Mouse (Mus musculus) embryo, embryonic 10.5 days (tissue): ENCODE measurements at regions not wholly inside any gene's neighbourhood (a gene's known extent, or its start where the extent isn't known, plus 50 kb on each side); places are given as distances from the start of the nearest gene placed in this dataset.

ENCODE experiments used
- DNase-seq: peaks from one replicate; pipeline ENCODE4 v3.0.0-alpha.2; 2015; ENCODE audit warnings: low spot score

DNA sequence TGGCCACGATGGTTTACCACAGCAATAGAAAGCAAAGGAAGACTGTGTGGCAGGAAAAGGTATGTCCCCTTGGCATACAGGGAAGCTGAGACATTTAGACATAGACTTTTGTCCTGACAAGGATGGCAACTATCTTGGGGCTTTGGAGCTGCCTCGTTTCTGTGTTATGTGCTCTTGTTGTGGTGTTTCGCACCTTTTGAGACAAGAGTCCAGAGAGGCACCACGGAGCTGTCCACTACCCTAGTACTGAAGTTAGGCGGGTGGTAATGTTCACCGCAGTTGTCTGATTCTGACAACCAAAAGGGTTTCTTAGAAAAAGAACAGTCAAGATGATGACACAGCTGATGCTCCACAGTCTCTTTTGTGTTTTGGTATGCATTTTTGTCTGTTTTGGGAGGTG lies 90.9 kb upstream of the Got2 start:
- peak; percentile 70 for DNase-seq

DNA sequence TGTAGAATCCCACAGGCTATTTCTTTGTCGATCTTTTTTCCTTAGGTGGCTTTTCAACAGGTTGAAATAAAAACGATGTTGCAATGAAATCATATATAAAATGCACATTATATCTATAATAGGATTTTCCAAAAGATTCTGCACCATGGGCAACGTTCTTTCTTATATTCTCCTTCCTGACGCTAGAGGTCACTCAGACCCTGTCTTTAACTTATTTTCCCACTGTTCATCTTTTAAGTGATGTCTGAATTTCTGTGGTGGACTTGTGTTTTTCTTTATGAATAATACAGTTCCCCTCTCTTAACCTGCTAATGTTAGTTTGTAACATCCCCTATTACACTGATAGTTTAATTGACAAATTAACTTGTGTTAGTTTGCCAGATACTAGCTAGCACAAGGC lies 86.5 kb upstream of the Got2 start:
- DNase-seq = peak; percentile 54

DNA sequence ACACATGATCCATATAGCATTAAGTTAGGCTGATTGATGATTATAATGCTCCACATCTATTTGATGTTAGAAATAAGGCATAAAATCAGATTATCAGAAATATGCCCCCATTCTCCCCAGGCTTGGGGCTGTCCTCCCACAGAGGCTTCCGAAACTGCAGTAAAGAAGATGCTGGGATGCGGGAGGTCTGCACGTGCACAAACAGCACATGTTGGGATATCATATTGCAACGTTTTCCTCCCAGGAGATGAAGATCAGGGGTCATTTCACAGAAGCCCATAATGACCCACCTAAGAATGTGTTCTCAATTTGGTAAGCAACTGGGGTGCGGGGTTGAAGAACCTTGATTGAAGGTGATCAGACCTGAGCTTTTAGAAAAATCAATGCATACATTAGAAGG lies 85.9 kb upstream of the Got2 start:
- DNase-seq = peak; percentile 48

DNA sequence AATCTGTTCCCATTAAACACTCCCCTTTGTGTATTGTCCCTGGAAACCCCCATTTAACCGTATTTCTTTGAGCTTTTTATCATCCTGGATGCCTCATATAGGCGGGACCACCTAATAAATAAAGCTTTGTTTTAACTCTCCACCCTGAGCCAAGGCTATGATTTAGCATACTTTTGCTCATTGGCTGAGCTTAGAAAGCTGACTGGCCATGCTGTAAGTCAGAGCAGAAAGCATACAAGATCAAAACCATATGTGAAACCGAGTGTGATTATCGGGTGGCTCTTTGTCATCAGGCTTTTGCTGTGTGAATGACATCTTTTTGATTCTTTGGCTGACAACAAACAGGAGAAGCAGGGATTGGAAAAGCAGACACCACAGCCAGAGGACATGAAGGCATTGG lies 85.2 kb upstream of the Got2 start:
- peak; percentile 71 for DNase-seq

DNA sequence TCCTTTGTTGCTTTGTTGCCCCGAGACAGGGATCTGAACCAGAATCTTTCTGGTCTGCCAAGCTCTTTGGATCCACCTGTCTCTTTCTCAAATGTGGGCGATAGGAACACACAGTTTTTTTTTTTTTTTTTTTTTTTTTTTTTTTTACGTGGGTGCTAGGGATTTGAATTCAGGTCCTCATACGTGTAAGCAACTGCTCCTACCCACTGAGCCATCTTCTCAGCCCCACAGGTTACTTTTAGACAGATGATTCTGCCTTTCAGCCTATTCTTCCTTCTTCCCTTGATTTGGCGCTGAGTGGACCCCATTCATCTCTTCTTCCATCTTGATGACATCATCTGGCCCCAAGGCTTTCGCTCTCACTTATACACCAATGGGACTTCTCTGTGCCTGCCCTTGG lies 80.5 kb upstream of the Got2 start:
- DNase-seq = no peak

DNA sequence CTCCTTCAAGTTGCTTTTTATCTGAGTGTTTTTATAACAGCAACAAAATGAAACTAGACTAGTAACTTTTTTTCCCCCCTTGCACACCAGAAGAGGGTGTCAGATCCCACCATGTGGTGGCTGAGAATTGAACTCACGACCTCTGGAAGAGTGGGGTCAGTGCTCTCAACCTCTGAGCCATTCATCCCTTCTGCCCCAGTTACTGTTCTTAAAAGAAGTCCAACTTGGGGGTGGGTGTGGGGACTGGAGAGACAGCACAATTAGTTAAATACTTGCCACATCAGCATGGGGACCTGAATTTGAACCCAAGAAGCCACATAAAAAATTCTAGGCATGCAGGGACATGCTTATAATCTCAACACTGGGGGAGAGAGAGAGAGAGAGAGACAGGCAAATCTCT lies 78.1 kb upstream of the Got2 start:
- peak; percentile 59 for DNase-seq

DNA sequence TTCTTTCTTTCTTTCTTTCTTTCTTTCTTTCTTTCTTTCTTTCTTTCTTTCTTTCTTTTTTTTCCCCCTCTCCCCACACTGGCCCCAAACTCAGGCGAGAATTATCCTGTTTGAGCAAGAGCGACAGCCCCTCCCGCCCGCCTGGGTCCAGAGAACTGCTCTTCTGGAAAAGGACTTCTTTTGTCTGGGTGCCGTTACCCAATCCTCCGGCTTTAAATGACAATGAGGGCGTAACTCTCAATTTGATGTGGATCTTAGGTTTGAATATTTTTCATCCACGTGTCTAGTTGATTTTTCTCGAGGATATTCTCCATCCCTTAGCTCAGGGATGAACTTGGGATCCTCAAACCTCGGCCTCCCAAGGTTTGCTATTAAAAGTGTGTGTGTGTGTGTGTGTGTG lies 63.9 kb upstream of the Got2 start:
- DNase-seq = peak; percentile 61

DNA sequence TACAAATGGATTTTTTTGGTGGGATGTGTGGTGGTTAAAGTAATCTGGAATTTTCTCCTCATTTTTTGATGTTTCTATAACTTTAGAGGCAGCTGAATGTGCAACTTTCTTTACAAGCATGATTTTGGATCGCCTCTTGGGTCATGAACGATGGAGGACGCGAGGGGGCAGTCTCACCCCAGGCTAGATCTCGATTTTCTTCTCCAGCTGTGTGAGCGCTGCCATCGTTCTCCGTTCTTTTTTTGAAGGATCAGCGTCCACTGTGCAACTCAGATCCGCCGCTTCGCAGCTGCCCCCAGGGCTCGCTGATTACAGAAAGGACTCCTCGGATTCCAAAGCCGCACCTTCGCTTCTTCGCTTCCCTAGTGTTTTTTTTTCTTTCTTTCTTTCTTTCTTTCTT lies 63.4 kb upstream of the Got2 start:
- peak; percentile 94 for DNase-seq
